Mouse (Mus musculus) G1E-ER4 (cell line): ENCODE measurements around the gene Arf3. TPM values are rescaled to one million over a fixed set of nuclear protein-coding genes. Genes with fewer than 3 reads are reported as not detected.

ENCODE experiments used
- GATA1 ChIP-seq: IDR thresholded peaks from one replicate; pipeline ENCODE4 v1.8.0; 2012; ENCODE audit warnings: low read length, inconsistent platforms
- polyA plus RNA-seq: library from polyadenylated mRNA; stranded (reverse); fragments of >175 nt; gene quantifications from 2 replicates; pipeline ENCODE4 v1.2.3, GENCODE M21; 2012

Arf3 gene
- polyA plus RNA-seq, 1 experiment, result 43.4 TPM

DNA sequence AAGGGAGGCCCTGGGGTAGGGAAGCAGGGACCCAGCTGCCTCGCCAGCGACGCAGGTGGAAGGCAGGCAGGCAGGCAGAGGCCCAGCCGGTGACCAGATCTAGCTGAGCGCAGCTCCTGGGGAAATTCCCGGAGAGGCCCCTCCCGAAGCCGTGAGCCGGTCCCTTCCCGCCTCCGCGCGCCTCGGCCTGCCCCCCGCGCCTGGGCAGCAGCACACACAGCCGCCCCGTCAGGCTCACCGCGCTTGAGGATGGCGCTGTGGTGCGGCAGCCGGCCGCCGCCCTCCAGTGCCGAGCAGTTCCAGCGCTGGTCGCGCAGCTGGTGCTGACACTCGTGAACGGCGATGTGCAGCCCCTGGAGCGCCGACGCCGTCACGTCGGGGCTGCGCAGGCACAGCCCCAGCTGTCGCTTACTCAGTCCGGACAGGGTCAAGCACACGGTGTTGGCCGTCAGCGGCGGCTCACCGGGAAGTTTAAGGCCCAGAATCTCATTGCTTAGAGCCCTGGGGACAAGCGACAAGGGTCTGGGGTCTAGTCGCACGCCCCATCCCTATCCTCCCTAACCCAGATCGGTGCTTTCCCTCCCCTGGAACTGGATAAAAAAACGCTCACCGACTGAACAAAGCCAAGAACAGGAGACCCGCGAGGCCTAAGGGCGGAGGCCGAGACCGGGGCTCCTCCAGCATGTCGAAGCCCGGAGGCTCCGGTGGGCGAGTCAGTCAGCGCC is 13.4 kb upstream of the Arf3 start:
- no peak for TF ChIP-seq GATA1

DNA sequence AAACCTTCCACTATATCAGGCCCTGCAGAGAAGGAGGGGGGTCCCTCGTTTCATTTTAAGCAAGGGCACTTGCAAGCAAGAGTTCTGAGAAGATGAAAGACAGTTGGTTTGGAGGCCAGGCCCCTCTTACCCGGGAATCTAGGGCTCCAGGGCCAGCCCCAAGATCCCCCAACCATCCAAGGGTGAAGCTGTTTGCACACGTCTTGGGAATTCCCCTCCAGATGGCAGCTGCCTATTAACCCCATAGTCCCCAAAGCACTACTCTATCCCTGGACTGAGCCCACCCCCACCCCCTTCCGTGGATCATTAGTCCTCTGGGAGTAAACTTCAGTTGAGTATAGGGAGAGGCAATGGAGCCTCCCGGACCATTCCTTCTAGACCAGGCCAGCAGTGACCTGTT is 12.5 kb upstream of the Arf3 start:
- TF ChIP-seq GATA1, result no peak

DNA sequence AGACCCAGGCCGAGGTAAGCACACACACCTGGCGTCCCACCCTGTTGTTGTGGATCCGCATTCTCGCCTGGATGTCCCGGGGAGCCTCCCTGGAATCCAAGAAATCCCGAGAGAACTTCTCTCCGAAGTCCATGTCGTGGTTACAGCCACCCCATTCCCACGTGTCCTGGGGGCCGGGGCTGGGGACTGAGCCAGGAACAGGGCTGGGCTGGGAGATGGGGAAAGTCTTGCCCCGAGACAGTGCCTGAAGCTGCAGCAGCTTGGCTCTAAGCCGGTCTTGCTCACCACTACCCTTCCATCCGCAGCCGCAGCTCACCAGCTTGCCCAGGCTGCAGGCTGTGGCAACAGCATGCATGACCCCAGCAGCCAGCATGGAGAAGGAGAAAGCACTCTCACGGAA is 11.1 kb upstream of the Arf3 start:
- TF ChIP-seq GATA1, result no peak

DNA sequence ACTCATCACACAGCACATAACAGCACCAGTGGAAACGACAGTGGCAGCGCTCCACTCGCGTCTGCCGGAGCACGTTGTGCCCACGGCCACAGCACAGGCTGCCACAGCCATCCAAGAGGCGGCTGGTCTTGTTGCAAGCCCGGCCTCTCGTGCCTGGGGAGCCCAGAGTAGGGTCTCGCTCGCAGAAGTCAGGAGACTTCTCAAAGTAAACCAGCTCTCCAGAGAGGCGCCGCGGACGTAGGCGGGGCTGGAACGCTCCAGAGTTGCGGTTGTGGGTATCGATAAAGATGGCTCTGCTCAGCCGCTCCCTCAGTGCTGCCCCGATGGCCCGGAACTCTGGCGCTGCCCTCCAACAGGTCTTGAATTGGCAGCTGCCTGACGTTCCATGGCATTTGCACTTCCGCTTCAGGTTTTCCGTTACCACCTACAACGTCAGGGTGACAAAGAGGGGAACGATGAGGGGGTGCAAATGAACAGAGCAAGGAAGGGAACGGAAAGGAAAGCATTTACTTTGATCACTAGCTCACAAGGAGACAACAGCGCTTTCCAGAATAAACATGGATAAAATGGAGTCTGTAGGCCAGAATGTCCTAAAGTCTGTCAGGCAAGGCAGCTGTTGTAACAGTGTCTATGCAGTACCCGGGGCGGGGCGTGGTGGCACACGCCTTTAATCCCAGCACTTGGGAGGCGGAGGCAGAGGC is 9.6 kb upstream of the Arf3 start:
- TF ChIP-seq GATA1, result no peak

GRCm38 (mm10) chr15:98771813-98772425 is 8.9 kb upstream of the Arf3 start:
- TF ChIP-seq GATA1, result no peak

GRCm38 (mm10) chr15:98768259-98768658 is 5.2 kb upstream of the Arf3 start:
- no peak for TF ChIP-seq GATA1

DNA sequence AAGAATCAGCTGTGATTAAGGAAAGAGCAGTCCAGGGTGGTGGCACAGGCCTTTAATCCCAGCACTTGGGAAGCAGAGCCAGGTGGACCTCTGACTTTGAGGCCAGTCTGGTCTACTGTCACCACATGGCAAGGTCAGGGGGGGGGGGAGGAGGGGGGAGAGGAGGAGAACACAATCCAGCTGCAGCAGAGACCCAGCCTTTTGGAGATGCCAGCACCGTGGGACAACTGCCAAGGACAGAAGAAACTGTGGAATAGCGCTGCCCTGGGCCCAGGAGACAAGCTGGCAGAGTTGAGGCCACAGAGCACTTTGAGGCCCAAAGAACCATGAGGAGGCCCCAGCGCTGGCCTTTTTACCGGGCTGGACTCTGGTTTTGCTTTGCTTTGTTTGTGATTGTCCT is 2.9 kb upstream of the Arf3 start:
- no peak for TF ChIP-seq GATA1

DNA sequence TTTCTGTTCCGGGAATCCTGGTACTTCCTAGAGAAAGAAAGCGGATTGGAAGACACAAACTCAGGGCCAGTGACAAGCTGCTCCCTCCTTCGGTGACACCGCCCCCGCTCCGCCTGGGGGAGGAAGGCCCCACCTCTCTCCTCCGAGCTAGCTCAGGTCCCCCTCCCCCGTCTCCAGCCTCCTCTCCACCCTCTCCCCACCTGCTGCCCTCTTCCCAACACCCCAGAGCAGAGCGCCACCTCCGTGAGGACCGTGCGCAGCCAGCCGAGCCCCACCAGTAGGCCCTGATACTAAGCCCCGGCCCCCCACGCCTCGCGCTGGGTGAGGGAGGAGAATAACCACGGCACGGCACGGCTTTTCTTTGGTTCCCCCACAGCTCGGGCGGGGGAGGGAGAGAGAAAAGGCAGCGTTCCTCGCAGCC is 803 bp downstream of the Arf3 start:
- TF ChIP-seq GATA1, result no peak

- no peak for TF ChIP-seq GATA1
Observed at GRCm38 (mm10) chr15:98754125-98754524, 8.9 kb downstream of the Arf3 start.

DNA sequence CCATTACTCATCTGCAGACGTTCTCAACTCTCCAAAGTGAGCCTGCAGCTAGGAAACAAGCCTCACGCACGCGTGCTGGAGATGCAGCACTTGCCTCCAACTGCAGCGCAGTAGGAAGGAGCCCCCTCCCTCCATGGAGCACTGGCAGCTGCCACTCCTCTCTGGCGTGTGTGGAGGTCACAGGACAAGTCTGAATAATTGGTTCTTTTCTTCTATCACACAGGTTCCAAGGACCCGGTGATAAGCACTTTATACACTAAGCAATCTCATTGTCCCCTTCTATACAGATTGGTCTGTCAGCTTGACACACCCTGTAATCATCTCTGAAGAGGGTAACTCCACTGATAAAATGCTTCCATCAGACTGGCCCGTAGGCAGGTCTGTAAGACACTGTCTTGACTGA is 10.0 kb downstream of the Arf3 start:
- no peak for TF ChIP-seq GATA1

GRCm38 (mm10) chr15:98749093-98749492 is 13.9 kb downstream of the Arf3 start:
- TF ChIP-seq GATA1, result no peak

DNA sequence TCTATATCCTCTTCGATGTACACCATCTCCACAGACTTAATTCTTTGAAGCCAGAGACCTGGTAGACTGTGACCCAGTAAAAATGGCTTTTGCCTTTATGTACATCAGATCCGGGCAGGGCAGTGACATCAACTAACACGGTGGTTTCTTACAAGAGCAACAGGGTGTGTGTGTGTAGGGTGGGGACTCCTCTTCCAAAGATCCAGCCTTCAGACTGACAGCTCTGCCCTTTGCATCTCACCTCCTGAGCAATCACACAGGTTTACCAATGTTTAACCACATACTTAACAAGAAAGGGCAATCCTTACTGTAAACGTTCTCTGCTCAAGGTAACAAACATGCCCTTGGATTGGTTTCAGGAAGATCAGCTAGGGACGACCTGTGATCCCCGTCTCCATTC is 15.7 kb downstream of the Arf3 start:
- TF ChIP-seq GATA1, result no peak

DNA sequence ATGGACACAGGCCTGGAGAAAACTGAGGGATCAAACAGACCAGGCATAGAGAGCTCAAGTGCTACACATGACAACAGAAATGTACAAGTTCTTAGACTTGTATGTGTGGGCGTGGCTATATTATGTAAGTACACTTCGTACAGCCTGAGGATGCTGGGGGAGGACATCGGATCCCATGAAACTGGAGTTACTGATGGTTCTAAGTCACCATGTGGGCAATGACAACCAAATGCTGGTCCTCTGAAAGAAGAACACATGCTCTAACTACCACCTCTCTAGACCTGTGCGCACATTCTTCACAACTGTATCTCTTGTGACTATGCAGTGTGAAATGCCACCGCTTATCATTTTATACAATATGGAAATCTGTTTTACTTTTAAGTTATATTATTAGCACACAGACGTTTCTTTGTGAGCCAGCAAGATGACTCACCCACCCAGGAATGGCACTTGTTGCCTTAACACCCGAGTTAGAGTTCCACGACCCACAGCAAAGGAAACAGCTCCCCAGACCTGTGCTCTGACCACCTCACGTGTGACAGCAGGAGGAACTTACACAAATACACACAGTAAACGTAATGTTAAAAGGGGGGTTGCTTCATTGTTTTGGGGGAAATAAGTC is 16.6 kb downstream of the Arf3 start:
- no peak for TF ChIP-seq GATA1

GRCm38 (mm10) chr15:98742766-98743428 is 20.1 kb downstream of the Arf3 start:
- no peak for TF ChIP-seq GATA1

DNA sequence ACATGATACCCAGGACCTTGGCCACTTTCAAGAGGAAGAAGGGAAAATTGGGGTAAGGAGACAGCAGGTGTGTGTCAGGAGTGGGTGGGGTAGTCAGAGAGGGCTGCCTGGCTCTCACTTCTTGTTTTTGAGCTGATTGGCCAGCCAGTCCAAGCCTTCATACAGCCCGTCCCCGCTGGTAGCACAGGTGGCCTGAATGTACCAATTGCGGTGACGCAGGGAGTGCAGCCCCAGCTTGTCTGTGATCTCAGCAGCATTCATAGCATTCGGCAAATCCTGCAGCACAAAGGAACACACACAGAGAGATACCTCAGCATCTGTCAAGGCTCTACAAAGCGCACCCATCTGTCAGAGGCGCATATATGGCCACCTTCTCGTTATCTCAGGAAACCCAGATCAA is 22.8 kb downstream of the Arf3 start:
- no peak for TF ChIP-seq GATA1

DNA sequence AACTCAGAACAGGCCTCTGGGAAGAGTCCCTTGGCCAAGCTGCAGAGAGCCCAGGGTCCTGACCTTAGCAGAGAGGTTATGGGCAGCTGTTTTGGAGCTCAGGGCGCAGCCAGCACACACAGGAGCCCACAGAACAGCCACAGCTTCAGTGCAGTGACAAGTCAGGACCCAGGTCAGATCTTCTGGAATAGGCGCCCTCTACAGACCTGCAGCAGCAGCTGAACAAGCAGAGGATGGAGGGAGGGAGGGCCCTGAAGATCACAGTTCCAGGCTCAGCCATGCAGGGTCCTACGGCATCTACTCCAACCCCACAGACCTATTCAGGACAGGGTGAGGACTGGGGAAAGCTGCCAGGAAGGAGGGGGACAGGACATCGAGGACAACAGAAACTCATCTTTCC is 24.2 kb downstream of the Arf3 start:
- no peak for TF ChIP-seq GATA1

DNA sequence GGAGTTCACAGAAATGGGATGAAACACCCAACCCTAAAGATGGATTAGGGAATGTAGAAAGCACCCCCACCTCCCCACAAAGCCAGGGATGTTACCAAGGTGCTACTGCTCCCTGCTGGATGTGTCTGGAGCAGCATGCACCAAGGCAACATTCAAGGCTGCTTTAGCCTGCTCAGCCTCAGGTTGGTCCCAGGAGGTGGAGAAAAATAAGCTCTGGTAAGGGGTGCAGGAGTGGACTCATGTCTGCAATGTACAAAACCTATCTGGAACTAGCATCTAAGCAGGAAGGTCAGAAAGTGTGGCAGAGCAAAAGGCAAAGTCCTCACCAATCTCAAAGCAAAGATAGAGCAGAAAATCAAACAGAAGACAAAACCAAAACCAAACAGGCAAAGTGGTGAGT is 25.1 kb downstream of the Arf3 start:
- no peak for TF ChIP-seq GATA1
